Mouse (Mus musculus) neutrophil, adult 83 days (primary cell): ENCODE data around the gene Zcchc8. TPM values are rescaled to one million over a fixed set of nuclear protein-coding genes. Genes with fewer than 3 reads are reported as not detected.

ENCODE experiments used
- total RNA-seq, 2 experiments: library from RNA; stranded (reverse); gene quantifications; one replicate each; pipeline ENCODE4 v1.2.4; 2023

Gene Zcchc8
- 100 to 1,000 TPM in 1 of 2 experiments, 10 to 100 TPM in 1; 99.9 to 105 TPM for total RNA-seq

GRCm38 (mm10) chr5:123720328-123721311, at the start of gene Zcchc8:
TSS of gene Zcchc8 (minus strand) at chr5:123721100.

GRCm38 (mm10) chr5:123749065-123750064, 28.5 kb upstream of the Zcchc8 start, which contains the start of the genes Rsrc2 and Kntc1:
TSS of gene Rsrc2 (minus strand) at chr5:123749414.
TSS of gene Kntc1 (plus strand) at chr5:123749716.

GRCm38 (mm10) chr5:123684221-123685144, 36.4 kb downstream of the Zcchc8 start, which contains the start of gene Clip1:
TSS of gene Clip1 (minus strand) at chr5:123684618.

Other genes with a start within 250 kb of the Zcchc8 start
- gene Lrrc43, start 231.8 kb downstream of the Zcchc8 start, total RNA-seq: not detected
- not detected for gene Il31, start 231.6 kb downstream of the Zcchc8 start, total RNA-seq
- gene B3gnt4, start 210.6 kb downstream of the Zcchc8 start, total RNA-seq: not detected
- 10 to 100 TPM; 23.9 to 27.1 TPM for gene Diablo, start 196.9 kb downstream of the Zcchc8 start, total RNA-seq
- 1 to 10 TPM; 1.4 to 2.4 TPM for gene Gm49027, start 195.6 kb downstream of the Zcchc8 start, total RNA-seq
- 10 to 100 TPM; 26.2 to 27.9 TPM for gene Vps33a, start 148.1 kb downstream of the Zcchc8 start, total RNA-seq
- gene Clip1, start 36.5 kb downstream of the Zcchc8 start, total RNA-seq: 10 to 100 TPM; 83.3 to 95.2 TPM
- 100 to 1,000 TPM in 1 of 2 experiments, 10 to 100 TPM in 1; 99.0 to 103 TPM for gene Rsrc2, start 28.3 kb upstream of the Zcchc8 start, total RNA-seq
- 10 to 100 TPM; 33.8 to 38.0 TPM for gene Kntc1, start 28.6 kb upstream of the Zcchc8 start, total RNA-seq
- gene Hcar2, start 144.4 kb upstream of the Zcchc8 start, total RNA-seq: 100 to 1,000 TPM in 1 of 2 experiments, 10 to 100 TPM in 1; 93.7 to 125 TPM
- not detected for gene Hcar1, start 158.9 kb upstream of the Zcchc8 start, total RNA-seq
- gene Denr, start 186.1 kb upstream of the Zcchc8 start, total RNA-seq: 10 to 100 TPM; 20.1 to 24.9 TPM
- 1 to 10 TPM in 1 of 2 experiments, not detected in 1; 1.4 TPM for gene Gm43518, start 206.3 kb upstream of the Zcchc8 start, total RNA-seq
- gene Ccdc62, start 209.6 kb upstream of the Zcchc8 start, total RNA-seq: 1 to 10 TPM in 1 of 2 experiments, under 1 TPM in 1; 0.31 to 2.5 TPM